Mouse (Mus musculus): ENCODE results near the gene Hint3. TPM values are rescaled to one million over a fixed set of nuclear protein-coding genes. Genes with fewer than 3 reads are reported as not detected.

Hint3 gene
- polyA plus RNA-seq, 1 experiment from 2014 or later: 21.3 TPM

DNA sequence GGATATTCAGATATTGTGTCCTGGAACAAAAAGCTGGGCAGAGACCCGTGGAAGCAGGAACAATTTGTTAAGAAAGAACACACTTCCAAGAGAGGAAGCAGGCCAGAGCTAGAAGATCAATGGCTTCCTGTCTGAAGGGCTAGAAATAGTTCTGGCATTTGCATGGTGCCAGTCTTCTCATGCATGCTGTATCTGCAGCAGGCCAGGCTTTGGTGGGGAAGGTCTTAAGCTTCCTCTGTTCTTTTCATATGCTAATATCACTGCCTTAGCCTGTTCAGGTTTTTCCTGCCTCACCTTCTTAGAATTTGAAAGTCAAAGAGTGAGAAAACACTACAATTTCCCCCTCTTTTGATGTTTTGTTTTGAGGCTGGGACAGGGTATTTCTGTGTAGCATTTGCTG is 1.9 kb downstream of the Hint3 start:
- Histone ChIP-seq H3K9me3 (no peaks in the 10 kb centered on the region), H3K27ac (no peak overlapping the region), H3K27me3 (no peaks in the 10 kb centered on the region), H3K9ac (no peak overlapping the region), H3K4me1 (no peaks in the 10 kb centered on the region), H3K36me3 (no peaks in the 10 kb centered on the region), H3K4me3 (no peak overlapping the region), H3K4me2 (no peak overlapping the region)
- 48% methylated on average over 1 of the region's 1 CpGs for WGBS
- no peak for ATAC-seq (ENCODE audit: insufficient number of reproducible peaks, low FRiP score, low TSS enrichment, low read depth)

DNA sequence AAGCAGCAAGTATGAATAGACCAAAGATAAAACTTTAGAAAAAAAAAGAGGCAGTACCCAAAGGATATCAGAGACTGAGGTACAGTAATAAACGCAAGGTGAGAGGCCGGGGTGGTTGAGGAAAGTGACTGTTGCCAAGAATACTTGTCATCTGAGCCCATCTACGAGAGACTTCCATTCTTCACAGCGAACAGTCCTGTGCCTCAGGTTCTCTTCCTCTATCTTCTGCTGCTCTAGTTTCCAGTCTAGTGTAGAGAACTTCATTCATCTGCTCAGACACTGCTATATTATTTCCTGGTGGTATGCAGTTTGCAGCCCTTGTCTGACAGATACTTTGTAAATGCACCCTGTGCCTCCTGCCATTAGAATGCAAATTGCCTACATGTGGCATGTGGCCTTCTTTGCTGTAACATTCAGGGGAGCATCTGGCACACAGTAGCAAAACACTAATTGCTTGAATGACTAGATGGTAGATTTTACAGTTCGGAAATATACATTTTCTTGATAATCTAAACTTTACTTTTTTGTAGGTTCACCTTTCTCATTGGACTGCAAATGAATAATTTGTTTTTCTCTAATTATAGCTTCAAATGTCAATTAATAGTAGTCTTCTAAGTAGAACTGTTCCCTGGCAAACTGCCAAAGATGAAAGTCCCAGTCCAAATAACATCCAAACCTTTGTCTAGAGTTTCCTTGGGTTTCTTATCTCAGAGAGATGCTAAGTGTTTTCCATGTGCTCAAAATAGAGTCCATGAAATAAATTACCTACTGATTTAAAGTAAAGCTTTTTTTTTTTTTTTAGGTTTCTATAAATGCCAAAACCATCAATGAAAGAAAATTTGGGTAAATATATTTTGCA is 5.0 kb downstream of the Hint3 start:
- no peak overlapping the region for H3K4me3 ChIP-seq
- no peaks in the 10 kb centered on the region for H3K9me3 ChIP-seq
- no peaks in the 10 kb centered on the region for H3K4me1 ChIP-seq
- H3K27ac ChIP-seq: no peak overlapping the region
- WGBS: 69% methylated on average over 5 of the region's 5 CpGs
- H3K27me3 ChIP-seq: no peaks in the 10 kb centered on the region
- H3K36me3 ChIP-seq: no peaks in the 10 kb centered on the region
- no peak overlapping the region for H3K9ac ChIP-seq
- no peak for ATAC-seq (ENCODE audit: insufficient number of reproducible peaks, low FRiP score, low TSS enrichment, low read depth)
- H3K4me2 ChIP-seq: no peak overlapping the region

DNA sequence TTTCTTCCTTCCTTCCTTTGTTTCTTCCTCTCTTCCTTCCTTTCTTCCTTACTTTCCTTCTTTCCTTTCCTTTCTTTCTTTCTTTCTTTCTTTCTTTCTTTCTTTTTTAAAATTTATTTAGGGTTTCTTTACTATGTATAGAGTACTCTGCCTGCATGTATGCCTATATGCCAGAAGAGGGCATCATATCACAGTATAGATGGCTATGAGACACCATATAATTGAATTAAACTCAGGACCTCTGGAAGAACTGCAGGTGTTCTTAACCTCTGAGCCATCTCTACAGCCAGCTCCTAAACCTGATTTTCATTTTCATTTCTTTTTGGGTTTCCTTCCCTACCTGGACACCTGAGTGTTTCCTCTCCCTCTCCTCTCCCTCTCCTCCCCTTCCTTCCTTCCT is 6.5 kb downstream of the Hint3 start:
- H3K9me3 ChIP-seq: no peaks in the 10 kb centered on the region
- ATAC-seq (ENCODE audit: insufficient number of reproducible peaks, low FRiP score, low TSS enrichment, low read depth): no peak
- H3K4me2 ChIP-seq: no peak overlapping the region
- no peaks in the 10 kb centered on the region for H3K4me1 ChIP-seq
- H3K4me3 ChIP-seq: no peak overlapping the region
- no peaks in the 10 kb centered on the region for H3K36me3 ChIP-seq
- H3K9ac ChIP-seq: no peak overlapping the region
- H3K27ac ChIP-seq: no peak overlapping the region
- no peaks in the 10 kb centered on the region for H3K27me3 ChIP-seq

DNA sequence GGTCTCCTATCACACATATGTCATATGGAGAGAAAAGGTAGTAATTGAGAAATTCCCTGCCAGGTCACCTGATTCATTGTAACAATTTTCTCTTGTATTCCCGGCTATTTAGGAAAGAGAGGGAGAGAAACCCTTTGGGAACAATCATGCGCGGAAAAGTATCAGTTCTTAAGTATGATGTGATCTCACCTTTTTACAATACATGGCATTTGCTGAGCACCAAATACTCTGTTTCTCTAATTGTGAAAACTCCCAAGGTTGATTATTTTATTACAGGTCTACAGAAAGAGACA is 10.6 kb downstream of the Hint3 start:
- Histone ChIP-seq H3K9ac (no peak overlapping the region), H3K27ac (peak overlapping the region; percentile 93), H3K36me3 (no peaks in the 10 kb centered on the region), H3K4me3 (peak overlapping the region; percentile 54), H3K27me3 (no peaks in the 10 kb centered on the region), H3K4me1 (0 out of 2 replicates have a peak, but pooled peaks cover 4% of the 10 kb centered on the region), H3K9me3 (no peaks in the 10 kb centered on the region), H3K4me2 (peak overlapping the region; percentile 52)
- ATAC-seq (ENCODE audit: insufficient number of reproducible peaks, low FRiP score, low TSS enrichment, low read depth): no peak
- 44% methylated on average over 3 of the region's 3 CpGs for WGBS

DNA sequence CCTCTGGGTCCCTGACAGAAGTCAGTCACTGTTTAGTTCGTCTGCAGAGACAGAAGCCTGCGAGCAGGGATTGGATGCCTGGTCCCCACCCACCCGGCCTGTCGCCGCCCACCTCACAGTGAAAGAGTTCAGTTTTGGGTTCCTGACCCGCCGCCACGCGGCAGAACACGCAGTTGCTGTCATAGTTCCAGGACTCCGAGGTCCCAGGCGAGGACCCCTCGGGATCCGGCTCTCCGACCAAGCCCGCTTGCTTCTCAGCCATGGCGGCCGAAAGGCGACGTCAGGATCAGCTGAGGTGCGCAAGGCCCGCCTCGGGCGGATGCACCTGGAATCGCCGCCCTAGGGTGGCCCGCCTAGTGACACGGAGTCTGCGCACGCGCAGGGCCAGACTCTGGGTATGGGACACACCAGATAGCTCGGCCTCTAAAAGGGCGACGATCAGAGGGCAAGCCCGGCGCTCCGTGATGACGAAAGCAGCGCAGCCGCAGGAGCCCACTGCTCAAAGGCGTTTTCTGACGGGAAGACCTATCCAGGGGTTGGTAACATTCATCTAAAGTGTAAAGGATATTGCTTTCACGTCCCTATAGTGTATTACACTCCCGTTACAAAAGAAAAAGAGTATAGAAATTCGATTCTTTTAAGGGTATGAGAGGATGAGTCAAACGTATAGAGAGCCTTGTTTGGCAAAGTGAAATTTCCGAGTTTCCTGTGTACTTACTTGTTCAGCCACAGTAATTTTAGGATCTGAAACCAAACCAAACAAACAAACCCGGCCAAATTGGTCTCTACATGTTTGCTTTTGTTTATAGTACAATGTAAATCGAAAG is 11.1 kb downstream of the Hint3 start:
- peak overlapping the region; percentile 52 for H3K4me2 ChIP-seq
- no peaks in the 10 kb centered on the region for H3K27me3 ChIP-seq
- H3K9me3 ChIP-seq: no peaks in the 10 kb centered on the region
- under 1% methylated on average over 49 of the region's 49 CpGs for WGBS
- H3K27ac ChIP-seq: peak overlapping the region; percentile 93
- peak overlapping the region; percentile 50 for H3K9ac ChIP-seq
- H3K36me3 ChIP-seq: no peaks in the 10 kb centered on the region
- 0 out of 2 replicates have a peak, but pooled peaks cover 4% of the 10 kb centered on the region for H3K4me1 ChIP-seq
- ATAC-seq (ENCODE audit: insufficient number of reproducible peaks, low FRiP score, low TSS enrichment, low read depth): peak; percentile 100
- peak overlapping the region; percentile 54 for H3K4me3 ChIP-seq

DNA sequence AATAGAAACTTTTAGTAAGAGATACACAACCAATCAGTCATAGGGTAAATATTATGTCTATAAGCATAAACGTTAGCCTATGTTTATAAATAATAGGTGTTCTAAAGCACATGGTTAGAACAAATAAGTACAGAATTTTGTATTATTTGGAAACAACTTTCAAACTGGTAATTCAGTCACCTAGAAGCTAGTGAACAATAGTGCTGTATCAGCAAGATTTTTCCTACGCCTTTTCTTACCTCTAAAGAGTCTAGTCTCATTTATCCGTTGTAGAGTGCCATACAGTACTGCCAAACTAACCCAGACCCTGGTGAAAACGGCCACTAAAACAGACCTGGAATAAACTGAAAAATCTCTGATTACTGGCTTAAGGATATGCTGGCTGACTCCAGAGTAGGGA is 16.4 kb downstream of the Hint3 start:
- H3K9me3 ChIP-seq: no peaks in the 10 kb centered on the region
- no peak for ATAC-seq (ENCODE audit: insufficient number of reproducible peaks, low FRiP score, low TSS enrichment, low read depth)
- H3K27ac ChIP-seq: no peak overlapping the region
- H3K4me3 ChIP-seq: no peak overlapping the region
- H3K36me3 ChIP-seq: 0 out of 2 replicates have a peak, but pooled peaks cover 2% of the 10 kb centered on the region
- no peak overlapping the region for H3K9ac ChIP-seq
- 86% methylated on average over 4 of the region's 4 CpGs for WGBS
- no peak overlapping the region for H3K4me2 ChIP-seq
- H3K27me3 ChIP-seq: no peaks in the 10 kb centered on the region
- H3K4me1 ChIP-seq: 0 out of 2 replicates have a peak, but pooled peaks cover 4% of the 10 kb centered on the region

DNA sequence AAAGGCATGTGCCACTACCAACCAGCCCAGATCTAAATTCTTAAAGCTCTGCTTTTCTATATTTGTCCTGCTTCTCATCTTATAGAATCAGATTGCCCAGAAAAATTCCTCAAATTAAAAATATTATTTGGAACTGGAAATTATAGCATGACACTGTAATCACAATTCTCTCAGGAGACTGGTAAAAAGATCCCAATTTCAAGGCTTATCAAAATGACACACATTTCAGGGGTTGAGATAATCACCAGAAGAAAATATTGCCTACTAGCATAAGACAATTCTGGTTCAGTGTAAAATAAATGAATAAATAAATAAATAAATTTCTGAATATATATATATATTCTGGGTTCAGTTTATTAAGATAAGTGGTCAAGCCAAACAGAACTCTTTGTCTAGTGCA is 19.8 kb downstream of the Hint3 start:
- ATAC-seq (ENCODE audit: insufficient number of reproducible peaks, low FRiP score, low TSS enrichment, low read depth): no peak
- Histone ChIP-seq H3K9me3 (no peaks in the 10 kb centered on the region), H3K27me3 (no peaks in the 10 kb centered on the region), H3K4me2 (no peak overlapping the region), H3K9ac (no peak overlapping the region), H3K36me3 (peaks cover 2% of the 10 kb centered on the region; the same call in 1 of the 2 replicates), H3K4me1 (no peaks in the 10 kb centered on the region), H3K4me3 (no peak overlapping the region), H3K27ac (no peak overlapping the region)

DNA sequence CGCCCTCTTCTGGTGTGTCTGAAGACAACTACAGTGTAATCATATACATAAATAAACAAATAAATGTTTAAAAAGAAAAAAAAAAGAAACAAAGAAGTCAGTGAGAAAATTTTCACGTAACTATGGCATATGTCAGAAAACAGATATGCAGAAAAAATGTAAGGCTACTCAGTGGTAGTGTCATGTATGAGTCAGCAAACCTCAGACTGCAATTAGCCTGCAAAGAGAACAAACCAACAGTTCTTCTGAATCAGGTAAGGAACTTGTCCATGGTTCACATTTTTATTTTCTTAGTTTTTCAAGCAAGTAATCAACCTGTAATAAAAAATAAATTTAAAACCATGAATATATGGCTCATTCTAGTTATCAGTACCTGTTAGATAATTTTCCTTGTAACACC is 21.3 kb downstream of the Hint3 start:
- no peak for ATAC-seq (ENCODE audit: insufficient number of reproducible peaks, low FRiP score, low TSS enrichment, low read depth)
- Histone ChIP-seq H3K9me3 (no peaks in the 10 kb centered on the region), H3K36me3 (peaks cover 2% of the 10 kb centered on the region; the same call in 1 of the 2 replicates), H3K4me2 (no peak overlapping the region), H3K4me1 (no peaks in the 10 kb centered on the region), H3K9ac (no peak overlapping the region), H3K27me3 (no peaks in the 10 kb centered on the region), H3K4me3 (no peak overlapping the region), H3K27ac (no peak overlapping the region)
- WGBS: 65% methylated on average over 2 of the region's 2 CpGs

DNA sequence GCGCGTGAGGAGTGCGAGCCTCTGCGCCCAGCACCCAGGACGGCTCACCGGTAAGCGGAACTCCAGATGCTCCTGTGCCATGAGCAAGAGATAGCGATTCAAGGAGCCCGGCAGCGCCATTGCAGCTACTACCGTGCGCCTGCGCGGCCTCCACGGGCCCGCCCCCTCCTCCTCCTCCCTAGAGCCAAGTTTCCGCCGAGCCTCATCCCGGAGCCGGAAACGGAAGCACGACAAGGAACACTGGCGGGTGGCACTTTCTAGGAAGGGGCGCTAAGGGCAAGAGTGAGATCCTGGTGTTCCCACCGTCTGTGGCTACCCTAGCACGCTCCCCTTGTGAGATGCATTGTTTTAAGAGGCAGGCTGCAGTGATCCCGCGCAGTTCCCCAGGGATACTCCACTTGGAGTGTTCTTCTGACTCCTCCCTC is 28.9 kb downstream of the Hint3 start, which contains the start of gene Trmt11:
Gene Trmt11, minus strand, starts transcription at position 208 of the 425 bp plus-strand sequence.
- H3K4me2 ChIP-seq: peak within 1 kb of the TSS; percentile 62
- peaks cover 7% of the 10 kb centered on the region; the same call in 1 of the 2 replicates for H3K36me3 ChIP-seq
- under 1% methylated on average over 28 of the region's 28 CpGs for WGBS
- peaks cover 10% of the 10 kb centered on the region for H3K4me1 ChIP-seq
- peak within 1 kb of the TSS; percentile 78 for H3K9ac ChIP-seq
- H3K9me3 ChIP-seq: no peaks in the 10 kb centered on the region
- H3K4me3 ChIP-seq: peak within 1 kb of the TSS; percentile 75
- H3K27ac ChIP-seq: peak within 1 kb of the TSS; percentile 86
- no peaks in the 10 kb centered on the region for H3K27me3 ChIP-seq
- peak; percentile 91 for ATAC-seq (ENCODE audit: insufficient number of reproducible peaks, low FRiP score, low TSS enrichment, low read depth)

DNA sequence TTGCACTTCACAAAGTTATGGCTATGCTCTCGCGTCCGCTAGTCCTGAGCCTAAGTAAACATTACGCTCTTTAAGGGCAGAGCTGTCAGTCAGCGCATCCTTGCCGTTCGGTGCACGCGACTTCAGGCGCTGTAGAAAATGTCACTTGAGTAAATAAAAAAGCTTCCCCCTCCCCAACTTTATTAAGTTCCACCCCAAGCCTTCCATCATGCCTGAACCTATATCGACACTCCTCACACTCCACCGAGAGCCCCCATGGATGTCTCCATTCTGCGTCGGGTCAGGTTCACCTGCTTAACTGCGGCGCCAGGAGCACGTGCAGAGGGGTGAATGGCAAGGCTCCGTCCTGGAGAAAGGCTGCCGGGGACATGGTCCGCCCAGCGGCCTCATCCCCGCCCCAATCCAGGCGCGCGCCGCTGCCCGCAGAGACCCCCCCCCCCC is 29.3 kb downstream of the Hint3 start:
- H3K27me3 ChIP-seq: no peaks in the 10 kb centered on the region
- peak; percentile 80 for ATAC-seq (ENCODE audit: insufficient number of reproducible peaks, low FRiP score, low TSS enrichment, low read depth)
- WGBS: under 1% methylated on average over 22 of the region's 27 CpGs

DNA sequence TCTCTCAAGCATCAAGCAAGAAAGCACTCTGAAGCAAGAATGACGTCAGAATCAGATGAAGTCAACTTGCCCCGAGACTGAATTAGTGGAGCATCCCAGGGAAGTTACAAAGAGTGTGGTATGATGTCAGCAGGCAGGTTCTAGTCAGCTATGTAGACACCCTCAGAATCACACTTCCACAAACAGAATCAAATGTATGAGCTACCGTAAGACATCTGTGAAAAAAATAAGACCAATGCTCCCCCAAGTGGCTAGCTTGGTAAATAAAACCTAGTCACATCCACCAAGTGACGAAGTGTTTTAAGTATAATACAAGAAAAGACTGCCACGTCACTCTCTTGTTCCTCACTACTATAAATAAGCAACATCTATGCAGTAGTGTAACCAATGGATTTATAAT is 42.4 kb downstream of the Hint3 start:
- Histone ChIP-seq H3K36me3 (peaks cover 33% of the 10 kb centered on the region), H3K4me1 (no peaks in the 10 kb centered on the region), H3K9ac (no peak overlapping the region), H3K4me3 (no peak overlapping the region), H3K4me2 (no peak overlapping the region), H3K27ac (no peak overlapping the region), H3K9me3 (no peaks in the 10 kb centered on the region), H3K27me3 (no peaks in the 10 kb centered on the region)
- 68% methylated on average over 5 of the region's 5 CpGs for WGBS
- no peak for ATAC-seq (ENCODE audit: insufficient number of reproducible peaks, low FRiP score, low TSS enrichment, low read depth)

More for the DNA sequence above, 29.3 kb downstream of the Hint3 start:
- peaks cover 10% of the 10 kb centered on the region for H3K4me1 ChIP-seq
- peak overlapping the region; percentile 78 for H3K9ac ChIP-seq
- H3K4me2 ChIP-seq: peak overlapping the region; percentile 62
- peak overlapping the region; percentile 86 for H3K27ac ChIP-seq
- H3K36me3 ChIP-seq: peaks cover 7% of the 10 kb centered on the region; the same call in 1 of the 2 replicates
- H3K4me3 ChIP-seq: peak overlapping the region; percentile 75
- no peaks in the 10 kb centered on the region for H3K9me3 ChIP-seq

DNA sequence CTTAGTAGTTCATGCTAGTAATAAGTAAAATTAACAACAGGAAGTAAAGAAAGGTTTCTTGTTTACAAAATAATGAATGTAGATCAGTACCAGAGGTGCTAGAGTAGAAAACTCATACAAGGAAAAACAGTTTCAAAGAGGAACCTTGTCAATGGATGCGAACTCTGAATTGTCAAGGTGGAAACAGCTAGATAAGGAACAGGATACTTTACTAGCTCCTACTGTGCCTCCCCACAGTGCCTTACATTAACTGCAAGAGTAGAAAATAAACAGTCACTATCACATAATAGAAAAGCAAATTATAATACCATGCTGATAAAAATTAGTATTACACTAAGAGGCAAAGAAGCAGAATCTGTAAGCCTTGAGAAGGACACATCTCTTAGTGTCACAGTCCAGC is 43.7 kb downstream of the Hint3 start:
- Histone ChIP-seq H3K4me1 (no peaks in the 10 kb centered on the region), H3K4me2 (no peak overlapping the region), H3K36me3 (peaks cover 33% of the 10 kb centered on the region), H3K9me3 (no peaks in the 10 kb centered on the region), H3K9ac (no peak overlapping the region), H3K27me3 (no peaks in the 10 kb centered on the region), H3K27ac (no peak overlapping the region), H3K4me3 (no peak overlapping the region)
- 61% methylated on average over 1 of the region's 1 CpGs for WGBS
- no peak for ATAC-seq (ENCODE audit: insufficient number of reproducible peaks, low FRiP score, low TSS enrichment, low read depth)

Data from limb, embryonic 15.5 days (tissue).